Mouse (Mus musculus) MEL-GATA-1-ER (cell line): ENCODE results near the gene Lrrc29.

Source experiments
- DNase-seq: peaks from one replicate; pipeline ENCODE4 v3.0.0-alpha.2; 2012; ENCODE audit warnings: low read depth; ENCODE audit errors: extremely low read depth

Lrrc29 gene

DNA sequence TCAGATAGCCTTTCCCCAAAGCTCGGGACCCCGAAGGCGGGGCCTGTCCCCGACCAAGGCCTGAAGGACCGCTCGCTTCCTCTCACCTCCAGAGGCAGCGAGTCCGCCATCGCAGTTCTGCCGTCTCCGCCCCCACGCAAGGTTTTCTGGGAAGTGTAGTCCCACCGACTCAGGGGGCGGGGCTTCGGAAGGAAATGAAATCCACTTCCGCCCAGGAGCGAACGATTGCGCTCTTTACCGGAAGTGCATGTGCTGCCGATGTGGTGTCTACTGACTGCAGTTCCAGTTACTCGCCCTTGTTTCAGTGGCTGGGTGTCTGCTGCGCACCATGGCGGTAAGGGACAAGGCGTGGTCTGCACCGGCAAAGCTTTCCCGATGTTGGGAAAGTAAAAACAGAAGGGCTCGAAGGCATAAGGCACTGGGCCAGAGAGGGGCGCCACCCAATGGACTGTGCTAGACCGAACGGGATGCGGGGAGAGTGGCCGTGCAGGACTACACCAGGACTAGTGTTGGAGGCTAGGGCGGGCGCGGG, at the start of gene Lrrc29, which contains the start of gene Tmem208:
TSS of gene Lrrc29 (minus strand) at position 138 of the 532 bp plus-strand sequence.
TSS of gene Tmem208 (plus strand) at position 214 of the 532 bp plus-strand sequence.
- DNase-seq: peak; percentile 93

DNA sequence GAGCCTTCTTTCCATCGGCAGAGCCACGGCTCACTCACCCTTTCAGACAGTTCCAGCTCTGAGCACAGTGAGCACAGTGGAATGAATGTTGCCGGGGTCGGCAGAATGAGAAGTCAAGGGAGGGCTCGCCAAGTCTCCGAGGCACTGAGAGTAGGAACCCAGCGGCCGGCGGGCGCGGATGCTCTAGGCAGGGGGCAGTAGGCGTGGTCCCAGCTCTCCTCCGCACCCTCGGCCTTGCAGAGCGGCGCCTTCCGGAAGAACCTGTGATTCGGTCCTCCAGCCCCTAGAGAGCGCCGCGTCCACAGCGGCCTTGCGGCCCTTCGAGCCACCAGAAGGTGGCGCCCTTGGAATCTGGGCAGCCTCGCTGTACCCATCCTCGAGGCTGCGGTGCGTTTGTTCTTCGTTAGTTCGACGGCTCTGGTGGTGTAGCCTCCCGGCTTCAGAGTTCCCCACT, 48.5 kb upstream of the Lrrc29 start:
- DNase-seq: no peak

DNA sequence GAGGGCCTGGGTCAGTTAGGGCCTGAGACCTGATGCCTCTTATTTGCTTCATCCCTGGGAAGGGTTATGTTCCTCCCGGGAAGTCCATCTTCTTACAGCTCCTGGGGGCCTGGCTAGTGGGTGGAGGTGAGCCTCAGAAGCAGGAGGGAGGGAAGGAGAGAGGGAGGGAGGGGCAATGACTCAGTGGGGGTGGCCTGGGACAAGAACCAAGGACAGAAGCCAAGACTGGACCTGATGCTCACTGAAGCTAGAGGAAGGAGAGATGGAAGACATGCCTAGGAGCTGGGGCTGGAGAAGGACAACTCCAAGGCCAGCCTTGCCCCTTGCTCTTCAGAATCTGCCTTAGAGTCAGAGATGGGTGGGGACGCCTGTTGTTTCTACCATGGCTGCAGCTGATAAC, 47.0 kb upstream of the Lrrc29 start, which contains the start of gene Plekhg4:
TSS of gene Plekhg4 (plus strand) at position 243 of the 400 bp plus-strand sequence.
- DNase-seq: no peak

DNA sequence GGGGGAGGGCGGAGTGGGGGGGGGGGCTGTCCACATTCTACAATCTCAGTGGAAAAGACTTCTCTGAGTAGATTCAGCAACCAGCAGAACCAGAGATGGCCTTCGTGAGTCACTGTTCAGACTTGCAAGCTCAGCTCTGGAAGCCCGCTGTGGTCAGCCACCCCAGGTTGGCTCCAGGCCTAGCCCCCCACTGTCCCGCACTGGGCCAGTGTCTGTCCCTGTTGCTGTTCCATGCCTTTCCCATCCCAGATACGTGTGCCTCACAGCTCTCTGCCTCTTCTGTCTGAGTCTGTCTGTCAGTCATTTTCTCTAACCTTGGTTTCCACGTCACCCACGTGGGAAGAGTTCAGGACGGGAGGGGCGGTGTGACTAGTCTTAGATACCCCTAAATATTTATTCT, 46.4 kb upstream of the Lrrc29 start:
- no peak for DNase-seq

DNA sequence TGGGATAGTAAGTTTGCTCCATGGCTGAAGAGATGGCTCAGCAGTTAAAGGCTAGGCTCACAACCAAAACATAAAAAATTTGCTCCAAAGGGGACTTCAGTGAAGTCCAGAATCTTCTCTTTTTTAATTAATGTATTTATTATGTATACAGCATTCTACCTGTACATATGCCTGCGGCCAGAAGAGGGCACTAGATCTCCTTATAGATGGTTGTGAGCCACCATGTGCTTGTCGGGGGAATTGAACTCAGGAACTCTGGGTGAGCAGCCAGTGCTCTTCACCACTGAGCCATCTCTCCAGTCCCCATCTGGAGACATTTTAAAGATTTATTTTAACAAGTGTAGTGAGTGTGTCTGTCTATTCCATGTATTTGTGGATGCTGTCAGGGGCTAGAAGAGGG, 41.0 kb upstream of the Lrrc29 start:
- peak; percentile 17 for DNase-seq

DNA sequence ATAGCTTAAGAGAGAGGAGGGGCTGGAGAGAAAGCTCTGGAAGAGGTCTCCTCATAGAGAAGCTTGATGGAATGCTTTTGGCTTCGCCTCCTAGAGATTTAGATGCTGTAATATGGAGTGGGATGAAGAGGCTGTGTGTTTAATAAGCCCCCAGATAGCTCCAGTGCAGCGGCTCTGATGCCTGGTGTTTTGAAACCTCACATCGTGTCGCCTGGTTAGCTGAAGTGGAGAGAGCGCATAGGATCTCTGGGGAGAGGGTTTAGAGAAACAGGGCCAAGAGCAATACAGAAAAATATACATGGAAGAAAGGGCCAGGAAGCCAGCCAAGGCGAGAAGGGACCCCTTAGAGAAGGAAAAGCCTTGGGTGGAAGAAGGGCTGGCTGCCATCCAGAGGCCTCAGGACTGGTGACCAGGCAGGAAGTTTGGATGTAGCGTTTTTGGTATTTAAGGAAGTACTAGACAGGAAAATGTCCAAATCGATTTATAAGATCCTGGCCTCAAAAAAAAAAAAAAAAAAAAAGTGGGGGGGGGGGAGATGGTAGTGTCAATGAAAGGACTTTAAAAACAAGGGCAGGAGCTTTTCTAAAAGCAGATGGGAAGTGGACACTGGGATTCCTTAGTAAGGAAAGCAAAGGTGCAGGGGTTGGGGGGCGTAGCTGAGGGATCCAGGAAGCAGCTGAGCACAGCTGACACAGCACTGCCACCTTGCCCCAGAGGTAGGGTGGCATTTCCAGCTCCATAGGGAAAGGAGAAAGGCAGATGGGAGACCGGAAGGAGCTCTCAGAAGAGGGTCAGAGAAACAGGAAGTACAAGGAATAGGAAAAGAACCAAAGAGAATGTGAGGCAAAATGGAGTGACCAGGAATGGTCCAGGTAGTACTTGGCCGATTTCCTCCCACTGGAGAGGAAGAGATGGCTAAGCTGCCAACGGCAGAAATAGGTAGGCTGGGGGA, 35.9 kb upstream of the Lrrc29 start:
- no peak for DNase-seq

DNA sequence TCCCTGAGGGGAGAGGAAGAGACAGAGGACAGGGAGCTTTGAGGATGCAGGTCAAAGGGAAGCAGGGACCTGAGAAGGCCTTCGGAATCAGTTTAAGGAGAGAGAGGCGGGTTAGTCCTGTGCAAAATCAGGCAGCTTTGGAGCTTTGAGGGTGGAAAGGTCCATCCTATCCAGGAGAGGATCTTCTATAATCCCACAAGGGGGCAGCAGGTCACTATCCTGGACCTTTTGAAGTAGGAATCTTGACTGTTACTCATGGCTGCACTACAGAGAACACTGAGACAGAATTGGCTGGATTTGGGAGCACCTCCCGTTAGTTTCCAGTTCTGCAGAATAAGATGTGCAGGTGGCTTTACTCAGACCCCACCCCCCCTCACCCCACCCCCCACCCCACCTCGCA, 33.6 kb upstream of the Lrrc29 start:
- no peak for DNase-seq

DNA sequence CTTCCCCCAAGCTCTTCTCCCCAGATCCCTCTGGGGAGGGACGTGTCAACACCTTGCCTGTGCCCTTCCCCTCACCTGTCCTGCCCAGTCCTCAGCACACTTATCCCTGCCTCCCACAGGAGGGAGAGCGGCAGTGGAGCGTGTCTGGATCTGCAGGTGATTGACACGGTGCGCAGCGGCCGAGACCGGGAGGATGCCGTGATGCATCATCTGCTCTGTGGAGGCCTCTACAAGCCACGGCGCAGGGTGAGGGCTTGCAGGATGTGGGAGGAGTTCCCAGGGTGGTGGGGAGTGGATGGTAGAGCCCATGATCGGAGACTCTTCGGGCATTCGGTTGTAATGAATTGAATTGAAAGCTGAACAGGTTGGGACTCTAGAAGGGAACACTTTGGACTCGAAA, 33.1 kb upstream of the Lrrc29 start:
- DNase-seq: no peak

DNA sequence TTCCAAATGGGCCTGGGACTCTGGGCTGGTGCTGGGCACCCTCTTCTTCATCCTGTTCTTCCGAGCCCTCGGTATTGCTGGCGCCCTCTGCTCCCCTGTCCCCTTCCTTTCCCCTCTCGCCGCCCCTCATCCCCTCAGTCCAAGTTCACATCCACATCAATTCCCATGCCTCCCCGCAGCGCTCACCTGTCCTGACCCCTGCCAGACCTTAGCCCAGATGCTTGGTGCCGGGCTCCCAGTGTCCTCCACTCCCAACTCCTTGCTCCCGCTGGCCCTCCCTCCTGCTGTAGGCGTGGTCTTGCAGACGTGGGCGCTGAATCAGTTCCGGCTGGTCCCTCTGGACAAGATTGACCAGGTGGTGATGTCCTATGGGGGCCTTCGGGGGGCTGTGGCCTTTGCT, 30.6 kb upstream of the Lrrc29 start:
- no peak for DNase-seq

DNA sequence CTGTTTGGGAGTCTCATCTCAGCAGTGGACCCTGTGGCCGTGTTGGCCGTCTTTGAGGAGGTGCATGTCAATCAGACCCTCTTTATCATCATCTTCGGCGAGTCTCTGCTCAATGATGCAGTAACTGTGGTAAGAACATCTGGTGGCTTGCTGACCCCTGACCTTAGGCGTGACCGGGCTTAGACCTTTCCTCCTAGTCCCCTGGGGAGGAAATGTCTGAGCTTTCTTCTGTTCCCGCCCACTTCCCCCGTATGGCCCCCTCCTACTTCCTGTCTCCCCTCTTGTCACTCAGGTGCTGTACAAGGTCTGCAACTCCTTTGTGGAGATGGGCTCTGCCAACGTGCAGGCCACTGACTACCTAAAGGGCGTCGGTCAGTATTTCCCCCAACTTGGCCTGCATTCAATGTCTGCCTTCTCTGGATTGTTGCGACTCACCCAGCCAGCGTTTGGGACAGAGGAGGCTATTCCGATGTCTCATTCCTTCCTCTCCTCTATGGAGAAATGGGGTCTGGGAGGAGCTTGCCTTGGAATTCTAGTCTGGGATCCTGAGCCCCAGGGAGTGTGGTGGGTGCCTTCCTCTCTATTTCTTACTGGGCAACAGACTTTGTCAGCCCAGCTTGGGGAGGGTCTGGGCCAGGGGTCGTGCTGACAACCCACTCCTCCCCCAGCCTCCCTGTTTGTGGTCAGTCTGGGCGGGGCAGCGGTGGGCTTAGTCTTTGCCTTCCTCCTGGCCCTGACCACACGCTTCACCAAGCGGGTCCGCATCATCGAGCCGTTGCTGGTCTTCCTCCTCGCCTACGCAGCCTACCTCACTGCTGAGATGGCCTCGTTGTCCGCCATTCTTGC, 29.3 kb upstream of the Lrrc29 start:
- no peak for DNase-seq

DNA sequence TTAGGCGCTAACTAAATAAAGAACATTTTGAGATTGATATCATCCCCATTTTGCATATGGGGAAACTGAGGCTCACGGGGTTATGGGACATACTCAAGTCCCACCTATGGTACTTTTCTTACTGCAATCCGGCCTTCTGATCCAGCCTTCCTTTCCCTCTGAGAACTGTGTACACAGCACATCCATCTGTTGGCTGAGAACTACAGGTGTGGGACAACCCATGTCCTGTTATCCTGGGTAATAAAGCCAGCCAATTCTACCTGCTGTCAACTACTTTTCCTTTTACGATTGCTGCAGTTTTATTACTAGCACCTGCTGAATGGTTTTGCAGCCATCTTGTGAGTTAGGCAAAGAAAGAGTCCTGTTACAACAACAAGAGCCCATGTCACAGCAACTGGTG, 28.5 kb upstream of the Lrrc29 start:
- no peak for DNase-seq

DNA sequence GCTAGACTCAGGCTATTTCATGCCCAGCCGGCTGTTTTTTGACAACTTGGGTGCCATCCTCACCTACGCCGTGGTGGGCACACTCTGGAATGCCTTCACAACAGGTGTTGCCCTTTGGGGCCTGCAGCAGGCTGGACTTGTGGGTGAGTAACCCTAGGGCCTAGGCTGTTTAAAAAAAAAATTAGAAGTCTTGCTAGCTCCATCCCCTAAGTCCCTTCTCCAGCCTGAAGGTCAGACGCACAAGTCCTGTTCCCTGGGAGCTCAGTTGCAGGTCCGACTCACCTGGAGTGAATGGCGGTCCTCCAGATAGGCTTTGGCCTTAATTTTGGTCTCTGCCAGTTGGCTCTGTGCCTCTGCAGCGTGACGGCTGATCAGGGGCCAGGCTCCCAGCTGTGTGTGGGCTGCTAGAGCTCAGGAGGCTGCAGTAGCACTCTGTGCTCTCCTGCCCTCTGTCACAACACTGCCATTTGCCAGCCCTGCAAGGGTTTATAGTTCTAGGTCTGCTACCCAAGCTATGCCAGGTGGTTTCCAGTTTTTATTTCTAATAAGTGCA, 27.6 kb upstream of the Lrrc29 start:
- DNase-seq: no peak

DNA sequence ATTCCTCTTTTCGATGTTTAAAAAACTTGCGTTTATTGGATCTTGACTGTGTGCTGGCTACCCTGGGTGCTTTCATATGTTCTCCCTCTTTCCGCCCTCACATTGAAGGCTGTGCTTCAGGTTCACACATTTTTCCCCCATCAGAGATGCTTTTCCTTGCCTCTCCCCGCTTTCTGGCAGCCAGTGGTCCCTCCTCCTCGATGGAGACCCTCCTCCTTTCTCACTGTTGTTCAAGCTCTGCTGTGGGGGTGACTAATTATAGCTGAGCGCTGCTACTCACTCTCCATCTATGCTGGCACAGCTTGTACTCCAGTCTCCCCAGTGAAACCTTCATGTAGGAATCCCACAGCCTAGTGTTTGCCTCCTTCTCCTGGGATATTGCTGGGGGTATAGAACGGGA, 24.1 kb upstream of the Lrrc29 start:
- DNase-seq: no peak

DNA sequence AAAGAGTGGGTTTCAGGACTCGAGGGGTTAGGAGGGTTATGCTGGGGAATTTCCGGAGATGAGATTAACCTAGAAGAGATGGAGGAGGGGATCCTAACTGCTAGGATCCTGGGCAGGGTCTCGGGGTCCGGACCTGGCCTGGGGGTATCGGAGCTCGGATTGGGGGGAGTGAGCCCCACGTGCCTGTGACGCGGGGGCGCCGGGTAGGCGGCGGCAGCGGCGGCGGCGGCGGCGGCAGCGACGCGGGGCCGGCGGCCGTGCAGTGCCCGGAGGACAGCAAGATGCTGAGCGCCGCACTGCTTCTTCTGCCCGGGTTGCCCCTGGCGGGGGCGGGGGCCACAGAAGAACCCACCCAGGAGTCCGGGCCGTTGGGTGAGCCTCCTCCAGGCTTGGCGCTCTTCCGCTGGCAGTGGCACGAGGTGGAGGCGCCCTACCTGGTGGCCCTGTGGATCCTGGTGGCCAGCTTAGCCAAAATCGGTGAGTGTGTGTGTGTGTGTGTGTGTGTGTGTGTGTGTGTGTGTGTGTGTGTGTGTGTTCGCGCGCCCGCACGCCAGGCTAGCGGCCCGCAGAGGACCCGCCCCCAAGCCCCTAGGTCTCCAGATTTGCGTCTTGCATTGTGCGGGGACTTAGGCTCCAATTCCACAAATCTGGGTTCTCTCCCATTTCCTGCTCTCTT, 23.2 kb upstream of the Lrrc29 start:
- no peak for DNase-seq

DNA sequence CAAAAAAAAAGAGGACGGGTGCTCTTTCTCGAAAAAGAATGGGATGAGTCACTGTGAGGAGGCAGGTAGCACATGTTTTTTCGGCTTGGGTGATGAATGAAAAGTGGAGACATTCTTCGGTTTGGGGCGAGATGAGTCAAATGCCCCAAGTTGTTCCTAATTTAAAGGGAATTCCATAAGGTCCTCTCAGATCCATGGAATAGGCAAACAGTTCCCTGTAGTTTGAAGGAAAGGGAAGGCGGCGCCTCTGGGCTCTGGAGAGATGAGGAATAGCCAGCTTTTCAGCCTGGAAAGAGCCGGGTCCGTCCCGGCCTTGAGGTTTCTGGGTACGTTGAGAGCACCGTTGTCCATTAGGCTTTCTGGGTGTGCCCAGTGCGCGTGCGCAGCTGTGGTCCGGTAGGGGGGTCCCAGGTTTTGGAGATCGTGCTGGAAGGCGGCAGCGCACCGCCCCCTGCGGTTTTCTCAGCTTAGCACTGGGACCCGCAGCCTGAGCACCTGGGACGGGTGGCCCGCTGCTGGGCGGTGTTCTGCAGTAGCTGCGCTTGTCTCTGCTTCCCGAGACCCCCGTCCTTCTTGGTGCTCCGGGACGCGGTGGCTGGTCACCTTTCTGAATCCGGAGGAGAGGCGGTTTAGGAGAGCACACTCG, 22.5 kb upstream of the Lrrc29 start, which contains the start of gene Slc9a5:
TSS of gene Slc9a5 (plus strand) at position 394 of the 646 bp plus-strand sequence.
- DNase-seq: no peak

DNA sequence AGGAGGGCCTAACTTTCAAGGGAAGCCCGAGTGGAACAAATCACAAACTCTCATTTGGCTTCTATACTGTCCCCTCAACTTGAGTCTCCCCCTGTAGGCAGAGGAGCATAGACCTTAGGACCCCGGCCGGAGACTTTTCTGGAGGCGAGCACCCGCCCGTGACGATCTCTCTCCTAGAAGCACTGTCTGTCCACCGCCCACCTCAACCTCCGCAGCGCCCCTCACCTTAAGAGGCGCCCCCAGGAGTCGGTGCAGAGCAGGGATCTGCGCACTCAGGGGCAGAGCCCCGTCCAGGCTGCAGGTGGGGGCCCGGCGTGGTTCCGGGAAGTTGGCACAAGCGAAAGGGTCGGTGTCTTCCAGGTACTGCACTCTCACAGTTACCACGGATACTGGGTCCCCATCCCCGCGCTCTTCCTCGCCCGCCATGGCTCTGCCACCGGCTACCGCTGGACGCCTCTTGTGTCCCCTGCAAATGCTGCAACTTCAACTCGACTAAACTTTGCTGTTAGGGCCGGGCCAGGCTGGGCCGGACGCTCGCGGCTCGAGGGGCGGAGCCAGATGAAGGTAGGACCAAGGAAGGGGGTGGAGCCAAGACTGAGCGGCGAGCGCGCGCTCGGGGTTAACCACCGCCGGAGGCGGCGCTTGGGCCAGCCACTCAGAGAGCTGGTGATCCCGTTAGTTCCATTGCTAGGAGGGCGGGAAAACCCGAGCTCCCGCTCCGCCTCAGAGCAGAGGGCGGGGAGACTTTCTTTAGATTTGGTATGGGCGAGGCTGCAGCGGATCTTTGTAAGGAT, 21.5 kb upstream of the Lrrc29 start, which contains the start of gene Fhod1:
TSS of gene Fhod1 (minus strand) at position 526 of the 794 bp plus-strand sequence.
- peak; percentile 87 for DNase-seq

DNA sequence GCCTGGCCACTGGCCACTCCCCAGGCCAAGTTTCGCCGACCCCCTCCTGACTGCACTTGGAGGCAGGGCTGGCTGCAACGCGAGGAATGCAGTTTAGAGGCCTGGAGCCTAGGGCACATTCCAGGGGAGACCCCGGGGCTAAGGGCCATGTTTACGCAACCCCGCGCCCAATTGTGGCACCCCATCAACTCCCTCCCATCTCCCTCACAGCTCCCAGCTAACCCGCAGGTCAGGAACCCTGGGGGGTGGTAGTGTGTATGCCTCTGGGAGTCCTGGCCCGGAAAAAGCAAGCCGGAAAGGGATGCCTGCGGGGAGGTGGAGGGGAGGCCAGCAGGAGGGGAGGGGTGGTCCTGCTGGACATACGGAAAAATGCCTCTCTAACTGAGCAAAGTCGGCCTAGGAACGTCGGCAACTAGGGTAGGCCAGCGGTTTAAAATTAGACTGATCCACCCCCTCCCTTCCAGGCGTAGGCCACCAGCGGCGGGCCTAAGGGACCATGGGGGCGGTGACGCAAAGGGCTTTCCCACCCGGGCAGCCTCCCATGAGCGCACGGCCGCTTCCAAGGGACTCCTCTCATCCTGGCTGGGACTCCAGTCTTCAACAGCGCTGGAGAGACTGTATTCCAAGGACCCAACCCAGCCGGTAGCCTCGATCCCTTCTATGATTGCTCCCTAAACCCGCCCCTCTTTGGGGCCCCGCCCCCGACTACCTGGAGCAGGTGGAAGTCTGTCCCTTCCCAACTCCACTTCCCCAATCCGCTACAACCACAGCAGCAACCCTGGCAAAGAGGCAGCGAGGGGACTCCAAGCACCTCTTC, 20.7 kb upstream of the Lrrc29 start:
- no peak for DNase-seq
